8 mouse cellular contexts compared by ENCODE assay signal in genomic region chr10:127662666-127663253, GRCm38 (mm10). TPM values are rescaled to one million over a fixed set of nuclear protein-coding genes. Genes with fewer than 3 reads are reported as not detected.
DNase-seq lines count a peak whose midpoint lies in the region; ATAC-seq and TF ChIP-seq lines count a peak whose summit lies in the region.

No protein-coding gene starts in this region.

- peak overlapping the region; percentile 71 for H3K4me2 ChIP-seq in heart, embryonic 11.5 days

- H3K36me3 ChIP-seq in heart, embryonic 11.5 days (ENCODE audit: control insufficient read depth, insufficient read depth, low read length), result peaks cover 8% of the 10 kb centered on the region
- no peaks in the 10 kb centered on the region for H3K36me3 ChIP-seq in midbrain, embryonic 10.5 days
- peaks cover 24% of the 10 kb centered on the region for H3K36me3 ChIP-seq in thymus, adult 2 months (ENCODE audit: control insufficient read depth, insufficient read depth, low read length)

- peak; percentile 23; the same call in 1 of the 2 replicates for TF ChIP-seq CTCF in brain, embryonic 14.5 days (IDR thresholded peaks at IDR 0.05; ENCODE audit: borderline replicate concordance, extremely low read depth, insufficient read depth, insufficient read length)
- peak; percentile 63; the same call in 1 of the 2 replicates for TF ChIP-seq CTCF in thymus, adult 2 months (IDR thresholded peaks at IDR 0.05; ENCODE audit: borderline replicate concordance, control insufficient read depth, extremely low read depth, insufficient read depth, low read length, poor library complexity)

- H3K4me1 ChIP-seq in heart, embryonic 11.5 days (ENCODE audit: control insufficient read depth, insufficient read depth, low read length), result peaks cover 40% of the 10 kb centered on the region
- peaks cover 66% of the 10 kb centered on the region for H3K4me1 ChIP-seq in midbrain, embryonic 10.5 days
- peaks cover 58% of the 10 kb centered on the region for H3K4me1 ChIP-seq in thymus, adult 2 months (replicated peaks; ENCODE audit: control insufficient read depth, insufficient read depth, low read length)

- no peak for ATAC-seq in heart, embryonic 11.5 days (replicated peaks; ENCODE audit: insufficient number of reproducible peaks, low FRiP score, low TSS enrichment)
- no peak for ATAC-seq in granulocyte monocyte progenitor cell, adult 5-6 weeks (replicated peaks; ENCODE audit: poor library complexity, severe bottlenecking)

- WGBS in heart, embryonic 11.5 days (ENCODE audit: insufficient replicate concordance), result 22% methylated on average over 19 of the region's 19 CpGs
- 10% methylated on average over 19 of the region's 19 CpGs for WGBS in midbrain, embryonic 10.5 days
- 81% methylated on average over 19 of the region's 19 CpGs for whole genome bisulfite sequencing in thymus, adult 2 months

- H3K4me3 ChIP-seq in heart, embryonic 11.5 days (ENCODE audit: low read depth, low read length), result peak overlapping the region; percentile 32; the same call in 1 of the 2 replicates
- peak overlapping the region; percentile 37 for H3K4me3 ChIP-seq in midbrain, embryonic 10.5 days
- 0 out of 2 replicates have a peak overlapping the region, but pooled peaks have one; percentile 13 for H3K4me3 ChIP-seq in thymus, adult 2 months (ENCODE audit: control insufficient read depth, insufficient read depth, low read length)

- H3K9ac ChIP-seq in heart, embryonic 11.5 days (ENCODE audit: low read depth, low read length), result peak overlapping the region; percentile 43; the same call in 1 of the 2 replicates

- peak; percentile 44 for DNase-seq in left cerebral cortex, postnatal 4 days
- no peak for DNase-seq in left cerebral cortex, postnatal 14 days (ENCODE audit: low spot score in 2 of 2)
- DNase-seq in brain, embryonic 14.5 days (ENCODE audit: low read depth), result peak; percentile 16
- DNase-seq in kidney, postnatal 10 days, result peak; percentile 69
- DNase-seq in midbrain, embryonic 10.5 days (ENCODE audit: low spot score), result peak; percentile 41
- DNase-seq in thymus, adult 2 months, result peak; percentile 68

- H3K27me3 ChIP-seq in heart, embryonic 11.5 days (ENCODE audit: control insufficient read depth, insufficient read depth, low read length), result peaks cover 10% of the 10 kb centered on the region
- H3K27me3 ChIP-seq in midbrain, embryonic 10.5 days (ENCODE audit: low read depth, poor library complexity, severe bottlenecking), result peaks cover 100% of the 10 kb centered on the region
- no peaks in the 10 kb centered on the region for H3K27me3 ChIP-seq in thymus, adult 2 months (ENCODE audit: control insufficient read depth, insufficient read depth, low read length)

- no peak for TF ChIP-seq POLR2A in brain, embryonic 14.5 days (IDR thresholded peaks at IDR 0.05; ENCODE audit: borderline replicate concordance, extremely low read depth, insufficient read depth, insufficient read length, poor library complexity, severe bottlenecking)
- no peak for TF ChIP-seq POLR2A in thymus, adult 2 months (IDR thresholded peaks at IDR 0.05; ENCODE audit: control insufficient read depth, extremely low read depth, insufficient read depth, low read length, poor library complexity)

- H3K9me3 ChIP-seq in heart, embryonic 11.5 days (replicated peaks; ENCODE audit: control insufficient read depth, low read length), result no peaks in the 10 kb centered on the region
- H3K9me3 ChIP-seq in midbrain, embryonic 10.5 days (replicated peaks), result no peaks in the 10 kb centered on the region

- H3K27ac ChIP-seq in heart, embryonic 11.5 days (ENCODE audit: low read depth, low read length), result peak overlapping the region; percentile 78
- H3K27ac ChIP-seq in midbrain, embryonic 10.5 days (replicated peaks), result no peak overlapping the region
- peak overlapping the region; percentile 63 for H3K27ac ChIP-seq in thymus, adult 2 months (ENCODE audit: control insufficient read depth, insufficient read depth, low read length)

- intact Hi-C loops in left cerebral cortex, postnatal 4 days (cut with DNase I), result no loop called here
- intact Hi-C loops in left cerebral cortex, postnatal 14 days (cut with DNase I), result no loop called here

RNA-seq across cellular contexts. Expression of gene Nemp1, which starts 3.9 kb away (rescaled TPM):
- total RNA-seq in left cerebral cortex, postnatal 4 days (2021), result 1 to 10 TPM; 4.8 to 5.6 TPM
- 1 to 10 TPM; 3.9 to 4.6 TPM for total RNA-seq in left cerebral cortex, postnatal 14 days (2021)
- polyA plus RNA-seq in brain, embryonic 14.5 days (2012; rRNA removed), result 6.4 and 10.7 TPM in 2 replicates
- 6.7 and 8.4 TPM in 2 replicates for polyA plus RNA-seq in heart, embryonic 11.5 days (2014; fragmentation: Nextera tagmentation; extraction: Ambion mirVana)
- 9.0 TPM in 2 replicates for polyA plus RNA-seq in midbrain, embryonic 10.5 days (2016; fragmentation: Nextera tagmentation; extraction: Ambion mirVana)
- polyA plus RNA-seq in thymus, adult 2 months (2012; rRNA removed), result 14.2 and 15.0 TPM in 2 replicates
- 14.7 and 18.9 TPM in 2 replicates for total RNA-seq in granulocyte monocyte progenitor cell, adult 5-6 weeks (2014; fragmentation: Nextera tagmentation)
- total RNA-seq in granulocyte monocyte progenitor cell, adult 5-6 weeks (2017), result 21.7 TPM in 2 replicates

RNA-seq across cellular contexts. Expression of gene Nab2, which starts 5.6 kb away (rescaled TPM):
- 10 to 100 TPM; 21.5 to 21.9 TPM for total RNA-seq in left cerebral cortex, postnatal 4 days (2021)
- total RNA-seq in left cerebral cortex, postnatal 14 days (2021), result 10 to 100 TPM; 35.2 to 40.7 TPM
- polyA plus RNA-seq in brain, embryonic 14.5 days (2012; rRNA removed), result 7.4 and 8.0 TPM in 2 replicates
- polyA plus RNA-seq in heart, embryonic 11.5 days (2014; fragmentation: Nextera tagmentation; extraction: Ambion mirVana), result 7.9 and 10.1 TPM in 2 replicates
- polyA plus RNA-seq in midbrain, embryonic 10.5 days (2016; fragmentation: Nextera tagmentation; extraction: Ambion mirVana), result 3.9 and 4.4 TPM in 2 replicates
- polyA plus RNA-seq in thymus, adult 2 months (2012; rRNA removed), result 69.3 and 79.2 TPM in 2 replicates
- total RNA-seq in granulocyte monocyte progenitor cell, adult 5-6 weeks (2014; fragmentation: Nextera tagmentation), result 7.3 and 11.4 TPM in 2 replicates
- total RNA-seq in granulocyte monocyte progenitor cell, adult 5-6 weeks (2017), result 2.6 and 4.7 TPM in 2 replicates

RNA-seq across cellular contexts. Expression of gene Stat6, which starts 20.0 kb away (rescaled TPM):
- 1 to 10 TPM; 6.0 to 6.1 TPM for total RNA-seq in left cerebral cortex, postnatal 4 days (2021)
- 1 to 10 TPM; 8.6 to 10.0 TPM for total RNA-seq in left cerebral cortex, postnatal 14 days (2021)
- polyA plus RNA-seq in brain, embryonic 14.5 days (2012; rRNA removed), result 5.7 and 7.4 TPM in 2 replicates
- 21.0 and 27.1 TPM in 2 replicates for polyA plus RNA-seq in heart, embryonic 11.5 days (2014; fragmentation: Nextera tagmentation; extraction: Ambion mirVana)
- 8.2 and 8.9 TPM in 2 replicates for polyA plus RNA-seq in midbrain, embryonic 10.5 days (2016; fragmentation: Nextera tagmentation; extraction: Ambion mirVana)
- 168 and 185 TPM in 2 replicates for polyA plus RNA-seq in thymus, adult 2 months (2012; rRNA removed)
- 71.6 and 82.1 TPM in 2 replicates for total RNA-seq in granulocyte monocyte progenitor cell, adult 5-6 weeks (2014; fragmentation: Nextera tagmentation)
- total RNA-seq in granulocyte monocyte progenitor cell, adult 5-6 weeks (2017), result 46.0 and 67.5 TPM in 2 replicates

RNA-seq across cellular contexts. Expression of gene Lrp1, which starts 41.8 kb away (rescaled TPM):
- total RNA-seq in left cerebral cortex, postnatal 4 days (2021), result 100 to 1,000 TPM; 286 to 296 TPM
- total RNA-seq in left cerebral cortex, postnatal 14 days (2021), result 100 to 1,000 TPM; 285 to 305 TPM
- polyA plus RNA-seq in brain, embryonic 14.5 days (2012; rRNA removed), result 155 and 269 TPM in 2 replicates
- 32.8 and 34.6 TPM in 2 replicates for polyA plus RNA-seq in heart, embryonic 11.5 days (2014; fragmentation: Nextera tagmentation; extraction: Ambion mirVana)
- polyA plus RNA-seq in midbrain, embryonic 10.5 days (2016; fragmentation: Nextera tagmentation; extraction: Ambion mirVana), result 54.9 and 69.8 TPM in 2 replicates
- 35.3 and 40.3 TPM in 2 replicates for polyA plus RNA-seq in thymus, adult 2 months (2012; rRNA removed)
- total RNA-seq in granulocyte monocyte progenitor cell, adult 5-6 weeks (2014; fragmentation: Nextera tagmentation), result 13.9 and 15.0 TPM in 2 replicates
- total RNA-seq in granulocyte monocyte progenitor cell, adult 5-6 weeks (2017), result 5.7 and 18.1 TPM in 2 replicates

RNA-seq across cellular contexts. Expression of gene Myo1a, which starts 42.2 kb away (rescaled TPM):
- total RNA-seq in left cerebral cortex, postnatal 4 days (2021), result under 1 TPM; 0.46 to 0.82 TPM
- total RNA-seq in left cerebral cortex, postnatal 14 days (2021), result under 1 TPM; 0.21 to 0.51 TPM
- 2.0 and 2.6 TPM in 2 replicates for polyA plus RNA-seq in brain, embryonic 14.5 days (2012; rRNA removed)
- 0.14 and 0.49 TPM in 2 replicates for polyA plus RNA-seq in heart, embryonic 11.5 days (2014; fragmentation: Nextera tagmentation; extraction: Ambion mirVana)
- 0.41 and 0.69 TPM in 2 replicates for polyA plus RNA-seq in midbrain, embryonic 10.5 days (2016; fragmentation: Nextera tagmentation; extraction: Ambion mirVana)
- polyA plus RNA-seq in thymus, adult 2 months (2012; rRNA removed), result 1.6 and 1.8 TPM in 2 replicates
- total RNA-seq in granulocyte monocyte progenitor cell, adult 5-6 weeks (2014; fragmentation: Nextera tagmentation), result not detected in 2 replicates
- total RNA-seq in granulocyte monocyte progenitor cell, adult 5-6 weeks (2017), result not detected in 2 replicates

Comparison
In these comparisons a context has a peak if more than half of its experiments do, and no peak if none do; other contexts are left out.
1. DNase-seq: peak in left cerebral cortex, postnatal 4 days (single experiment), brain, embryonic 14.5 days (single experiment), kidney, postnatal 10 days (single experiment), midbrain, embryonic 10.5 days (single experiment) and thymus, adult 2 months (single experiment); none in left cerebral cortex, postnatal 14 days (0 of 2).
2. Peak in every context shown above with its lines, with median percentiles within 50 percentile points of each other: H3K4me3 ChIP-seq.